Mouse (Mus musculus): ENCODE data around the gene Gpbar1.

The Gpbar1 gene

GRCm38 (mm10) chr1:74278538-74278937 is at the start of gene Gpbar1:
Gene Gpbar1 (plus strand): TSS chr1:74278550.
- DNase-seq (ENCODE audit: low spot score), result no peak

- DNase-seq (ENCODE audit: low spot score), result no peak
These were observed 48.4 kb upstream of the Gpbar1 start for GRCm38 (mm10) chr1:74229942-74230341.

GRCm38 (mm10) chr1:74230992-74231391 is 47.4 kb upstream of the Gpbar1 start:
- DNase-seq (ENCODE audit: low spot score), result no peak

- peak; percentile 94 for DNase-seq (ENCODE audit: low spot score)
These were observed 42.3 kb upstream of the Gpbar1 start, which contains the start of gene Arpc2 for GRCm38 (mm10) chr1:74235938-74236589. Gene Arpc2 (plus strand): TSS chr1:74236084.

DNA sequence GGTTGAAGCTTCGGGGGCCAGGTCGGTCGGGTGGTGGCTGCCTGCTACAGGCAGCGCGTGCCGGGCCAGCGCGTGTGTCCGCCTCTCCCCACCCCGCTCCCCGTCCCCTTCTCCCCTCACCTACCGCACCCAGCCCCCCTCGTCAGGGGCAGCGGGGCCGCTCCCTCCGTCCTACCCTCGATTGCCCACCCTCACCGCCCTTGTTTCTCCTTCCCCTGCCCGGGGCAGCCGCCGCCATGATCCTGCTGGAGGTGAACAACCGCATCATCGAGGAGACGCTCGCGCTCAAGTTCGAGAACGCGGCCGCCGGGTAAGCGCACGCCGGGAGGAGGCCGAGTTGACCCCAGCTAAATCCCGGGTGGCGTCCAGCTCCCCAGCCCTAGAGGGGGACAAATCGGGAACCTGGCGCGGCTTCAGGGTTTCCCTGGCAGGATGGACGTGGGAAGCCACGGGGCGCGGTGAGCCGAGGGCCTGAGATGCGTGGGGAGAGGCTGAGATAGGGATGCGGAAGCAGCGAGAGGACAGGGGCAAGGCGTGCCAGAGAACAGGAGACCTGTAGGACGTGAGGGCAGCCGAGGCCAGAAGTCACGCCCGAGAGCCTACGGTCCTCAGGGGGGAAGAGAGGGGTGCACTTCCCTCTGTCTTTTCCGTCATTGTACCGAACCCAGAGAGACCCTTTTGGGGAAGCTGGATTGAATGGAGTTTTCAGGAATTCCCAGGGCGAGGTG is 41.6 kb upstream of the Gpbar1 start:
- peak; percentile 53 for DNase-seq (ENCODE audit: low spot score)

DNA sequence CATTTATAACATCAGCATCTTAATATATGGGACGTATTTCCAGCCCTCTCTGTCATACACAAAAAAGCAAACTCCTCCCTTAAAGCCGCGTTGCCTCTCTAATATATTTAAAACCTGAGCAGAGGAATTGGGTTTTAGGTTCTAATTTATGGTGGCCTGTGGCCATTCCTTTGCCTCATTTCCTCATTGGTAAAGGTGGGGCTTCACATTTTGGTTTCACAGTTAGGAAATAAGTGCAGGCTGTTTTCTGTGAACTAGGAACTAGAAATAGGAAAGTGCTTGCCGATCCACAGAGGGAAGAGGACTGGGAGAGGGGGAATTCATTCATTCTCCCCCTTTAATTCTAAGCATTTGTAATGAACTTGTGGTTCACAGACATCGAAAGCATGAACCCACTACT is 40.7 kb upstream of the Gpbar1 start:
- peak; percentile 11 for DNase-seq (ENCODE audit: low spot score)

- DNase-seq (ENCODE audit: low spot score), result peak; percentile 34
These were observed 40.2 kb upstream of the Gpbar1 start for GRCm38 (mm10) chr1:74238136-74238535.

DNA sequence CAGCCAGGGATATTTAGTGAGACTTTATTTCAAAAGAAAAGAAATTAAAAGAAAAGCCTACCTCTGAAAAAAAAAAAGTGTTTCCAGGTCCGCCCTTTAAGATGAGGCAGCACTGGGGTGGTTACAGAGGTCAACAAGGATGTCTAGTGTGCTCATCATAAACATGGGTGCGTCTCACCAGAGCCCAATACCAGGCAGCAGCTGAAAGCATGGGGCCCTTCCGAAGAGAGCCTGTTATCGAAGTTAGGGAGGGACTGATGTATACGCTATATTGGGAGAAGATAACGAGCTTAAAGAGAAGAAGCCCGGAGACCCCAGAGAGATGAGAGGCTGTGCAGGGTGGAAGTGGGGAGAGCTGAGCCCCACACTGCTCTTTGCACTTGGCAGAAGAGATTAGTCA is 39.2 kb upstream of the Gpbar1 start:
- peak; percentile 44 for DNase-seq (ENCODE audit: low spot score)

- no peak for DNase-seq (ENCODE audit: low spot score)
These were observed 38.7 kb upstream of the Gpbar1 start for GRCm38 (mm10) chr1:74239618-74240017.

GRCm38 (mm10) chr1:74240311-74240710 is 38.0 kb upstream of the Gpbar1 start:
- no peak for DNase-seq (ENCODE audit: low spot score)

DNA sequence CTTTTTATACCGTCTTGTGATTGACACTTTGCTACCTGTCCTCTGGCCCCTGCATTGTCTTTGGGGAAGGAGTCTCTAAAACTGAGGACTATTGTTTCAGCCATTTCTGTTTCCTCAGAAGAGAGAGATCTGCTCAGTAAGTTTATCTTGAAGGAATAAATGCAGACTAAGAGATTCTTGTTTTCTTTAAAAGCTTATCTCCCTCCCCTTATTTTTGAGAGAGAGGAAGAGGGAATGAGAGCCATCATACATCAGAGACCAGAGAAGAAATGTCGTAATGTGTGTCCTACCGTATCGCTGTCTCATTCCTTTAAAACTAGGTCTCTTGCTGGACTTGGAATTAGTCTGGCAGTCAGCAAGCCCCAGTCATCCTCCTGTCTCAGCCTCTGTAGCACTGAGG is 37.5 kb upstream of the Gpbar1 start:
- no peak for DNase-seq (ENCODE audit: low spot score)

DNA sequence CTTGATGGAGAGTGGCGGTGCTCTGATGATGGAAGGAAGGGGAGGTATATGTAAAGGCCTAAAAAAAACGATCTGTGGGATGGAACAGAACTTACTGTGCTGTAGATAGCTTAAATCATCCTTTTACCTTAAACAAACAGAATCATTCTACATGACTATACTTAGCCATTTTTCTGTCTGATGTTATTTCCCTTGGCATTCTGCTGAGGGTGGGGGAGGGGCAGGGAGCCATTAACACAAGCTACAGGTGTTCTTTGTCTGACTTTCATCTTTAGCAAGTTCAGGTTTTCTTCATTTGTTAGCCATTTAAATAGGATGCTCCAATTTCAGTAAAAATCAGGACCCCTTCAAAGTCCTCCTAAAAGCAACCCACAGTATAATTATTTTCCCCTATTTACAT is 32.8 kb upstream of the Gpbar1 start:
- DNase-seq (ENCODE audit: low spot score), result no peak

GRCm38 (mm10) chr1:74248799-74249198 is 29.6 kb upstream of the Gpbar1 start:
- no peak for DNase-seq (ENCODE audit: low spot score)

DNA sequence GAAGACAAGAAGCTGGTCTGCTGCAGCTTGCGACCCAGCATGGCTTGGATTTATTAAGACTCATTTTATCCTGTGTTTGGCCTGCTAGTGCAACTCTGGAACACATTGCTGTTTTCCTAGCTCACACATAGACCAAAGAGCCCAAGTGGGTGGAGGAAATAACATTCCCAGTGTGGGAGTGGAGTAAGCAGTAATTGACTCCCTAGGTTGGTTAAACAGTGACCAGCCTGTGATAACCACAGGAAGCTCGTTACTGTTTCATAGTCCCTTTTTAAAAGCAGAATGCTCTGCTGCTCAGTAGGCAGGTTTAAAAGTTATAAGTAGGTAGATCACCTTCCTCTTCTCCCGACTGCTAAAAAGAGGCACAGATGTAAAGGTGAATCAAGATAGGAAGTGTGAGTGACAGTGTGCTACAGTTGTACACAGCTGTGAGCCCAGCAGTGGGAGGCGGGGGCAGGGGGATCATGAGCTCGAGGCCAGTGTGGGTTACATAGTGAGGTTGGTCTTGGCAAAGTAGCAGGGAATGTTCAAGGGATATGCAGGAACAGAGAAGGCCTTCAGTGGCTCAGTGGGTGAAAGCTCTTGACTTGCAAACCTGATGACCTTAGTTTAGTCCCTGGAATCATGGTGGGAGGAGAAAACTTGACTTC is 28.9 kb upstream of the Gpbar1 start:
- DNase-seq (ENCODE audit: low spot score), result no peak

DNA sequence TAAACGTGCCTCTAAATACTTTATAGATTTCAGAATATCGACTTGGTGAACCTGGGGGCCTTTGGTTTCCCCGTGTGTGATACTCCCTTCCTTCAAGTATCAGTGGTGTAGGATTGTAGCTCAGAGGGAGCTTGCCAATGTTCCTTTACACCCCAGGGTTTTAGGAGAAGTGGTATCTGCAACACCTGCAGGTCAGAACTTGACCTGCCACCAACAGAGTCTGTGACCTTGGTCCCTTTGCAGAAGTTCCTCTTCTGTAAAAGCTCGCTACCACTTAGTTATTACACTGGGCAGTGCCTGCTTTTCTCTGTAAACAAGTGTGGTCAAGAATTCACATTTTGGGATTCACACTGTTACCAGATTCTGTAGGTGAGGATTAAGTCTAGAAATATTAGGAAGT is 28.3 kb upstream of the Gpbar1 start:
- DNase-seq (ENCODE audit: low spot score), result no peak

- no peak for DNase-seq (ENCODE audit: low spot score)
These were observed 22.5 kb upstream of the Gpbar1 start for GRCm38 (mm10) chr1:74255704-74256345.

DNA sequence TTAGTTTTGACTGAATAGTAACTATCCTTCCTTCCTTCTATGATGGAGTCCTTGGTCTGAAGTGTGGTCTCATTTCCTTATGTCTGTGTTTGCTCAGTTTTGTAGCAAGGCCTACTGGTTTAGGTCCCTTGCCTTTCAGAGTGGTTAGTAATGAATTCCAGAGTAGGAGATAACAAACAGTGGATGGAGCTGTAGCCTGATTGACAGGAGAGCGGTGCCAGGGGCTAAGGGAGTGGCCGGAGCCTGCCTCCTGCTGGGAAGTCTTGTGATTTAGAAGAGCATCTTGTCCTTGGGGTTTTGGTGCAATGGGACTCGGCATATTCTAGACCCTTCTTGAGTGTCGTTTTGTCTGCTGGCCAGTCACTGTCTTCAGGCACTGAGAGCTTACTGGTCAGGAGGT is 21.6 kb upstream of the Gpbar1 start:
- no peak for DNase-seq (ENCODE audit: low spot score)

DNA sequence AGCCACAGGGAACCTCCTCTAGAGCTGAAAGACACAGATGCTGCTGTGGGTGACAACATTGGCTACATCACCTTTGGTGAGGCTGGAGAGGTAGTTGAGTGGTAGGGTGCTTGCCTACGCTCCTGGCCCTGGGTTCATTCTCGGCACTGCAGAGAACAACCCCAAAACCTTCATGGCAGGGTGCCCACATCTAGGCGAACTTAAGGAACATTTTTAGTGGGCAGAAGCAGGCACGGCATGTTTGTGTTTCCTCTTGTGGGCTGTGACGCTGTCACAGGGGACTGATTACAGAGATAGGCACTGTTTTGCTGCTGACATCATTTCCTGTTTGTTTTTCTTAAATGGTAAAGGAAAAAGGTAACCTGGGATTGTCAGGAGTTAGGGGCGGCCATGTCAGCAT is 15.8 kb upstream of the Gpbar1 start:
- DNase-seq (ENCODE audit: low spot score), result no peak

GRCm38 (mm10) chr1:74268750-74269149 is 9.6 kb upstream of the Gpbar1 start:
- DNase-seq (ENCODE audit: low spot score), result no peak

GRCm38 (mm10) chr1:74271659-74272058 is 6.7 kb upstream of the Gpbar1 start:
- no peak for DNase-seq (ENCODE audit: low spot score)

- DNase-seq (ENCODE audit: low spot score), result no peak
These were observed 3.3 kb upstream of the Gpbar1 start for GRCm38 (mm10) chr1:74275015-74275414.

DNA sequence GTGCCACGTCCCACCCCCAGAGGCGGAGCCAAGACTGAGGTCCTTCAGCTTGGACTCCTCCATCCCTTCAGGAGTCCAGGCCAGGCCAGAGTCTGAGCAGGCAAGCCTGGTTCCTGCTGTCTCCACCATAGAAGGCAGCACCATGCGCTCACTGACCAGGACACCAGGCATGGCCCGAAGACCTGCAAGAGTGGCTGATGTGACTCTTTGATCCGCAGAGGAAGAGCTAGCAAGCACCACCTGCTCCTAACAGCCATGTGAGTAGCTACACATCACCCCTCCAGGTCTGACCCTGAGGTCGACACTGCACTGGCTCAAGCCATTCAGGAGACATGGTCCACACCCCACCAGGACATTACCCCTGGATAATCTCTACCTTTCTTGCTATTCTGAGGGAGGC is 1.3 kb upstream of the Gpbar1 start:
- no peak for DNase-seq (ENCODE audit: low spot score)

All from c-Kit-positive CD71-positive TER-119-positive erythroid progenitor cells, embryonic 14.5 days (primary cell).